Mouse (Mus musculus) monocyte, adult 59 days (primary cell): ENCODE measurements around the gene Rft1. TPM values are rescaled to one million over a fixed set of nuclear protein-coding genes. Genes with fewer than 3 reads are reported as not detected.

Source experiments
- total RNA-seq, 2 experiments: library from RNA; stranded (reverse); gene quantifications; one replicate each; pipeline ENCODE4 v1.2.4; 2023

Rft1 gene
- total RNA-seq = 10 to 100 TPM; 13.3 to 14.1 TPM

GRCm38 (mm10) chr14:30653943-30654659, at the start of gene Rft1:
Gene Rft1, plus strand, starts transcription at chr14:30654360.

GRCm38 (mm10) chr14:30625856-30626726, 28.1 kb upstream of the Rft1 start, which contains the start of gene Prkcd:
Gene Prkcd, minus strand, starts transcription at chr14:30626210.

GRCm38 (mm10) chr14:30714799-30715617, 60.8 kb downstream of the Rft1 start, which contains the start of gene Sfmbt1:
Gene Sfmbt1, plus strand, starts transcription at chr14:30714849.

Other genes with a start within 250 kb of the Rft1 start
- 10 to 100 TPM; 32.8 to 37.1 TPM for gene Dcp1a, start 174.8 kb upstream of the Rft1 start, total RNA-seq
- 10 to 100 TPM in 1 of 2 experiments, 1 to 10 TPM in 1; 8.6 to 11.8 TPM for gene Cacna1d, start 162.9 kb upstream of the Rft1 start, total RNA-seq
- 100 to 1,000 TPM; 577 to 593 TPM for gene Tkt, start 106.0 kb upstream of the Rft1 start, total RNA-seq
- gene Prkcd, start 28.1 kb upstream of the Rft1 start, total RNA-seq = 1,000 to 10,000 TPM; 1,406 to 1,498 TPM
- gene Sfmbt1, start 60.5 kb downstream of the Rft1 start, total RNA-seq = 10 to 100 TPM; 10.6 to 11.7 TPM
- 10 to 100 TPM; 33.2 to 34.0 TPM for gene Tmem110, start 171.2 kb downstream of the Rft1 start, total RNA-seq
- gene Mustn1, start 224.8 kb downstream of the Rft1 start, total RNA-seq = 1 to 10 TPM; 3.3 to 3.7 TPM
- gene Itih4, start 232.1 kb downstream of the Rft1 start, total RNA-seq = under 1 TPM in 1 of 2 experiments, not detected in 1; 0.16 TPM